Mouse (Mus musculus): ENCODE data around the gene Ccdc28b.

Ccdc28b gene

GRCm38 (mm10) chr4:129622803-129623535 is 778 bp downstream of the Ccdc28b start:
- no peak for DNase-seq (ENCODE audit: low spot score in 2 of 2)

- DNase-seq (ENCODE audit: low spot score in 2 of 2): no peak
These were observed 1.5 kb downstream of the Ccdc28b start for GRCm38 (mm10) chr4:129622120-129622802.

GRCm38 (mm10) chr4:129621283-129621841 is 2.4 kb downstream of the Ccdc28b start:
- DNase-seq (ENCODE audit: low spot score in 2 of 2): no peak

- no peak for DNase-seq (ENCODE audit: low spot score in 2 of 2)
These were observed 3.1 kb downstream of the Ccdc28b start for GRCm38 (mm10) chr4:129620419-129621282.

- DNase-seq (ENCODE audit: low spot score in 2 of 2): peak; percentile 90 to 94
These were observed 4.7 kb downstream of the Ccdc28b start, which contains the start of gene Iqcc for GRCm38 (mm10) chr4:129618786-129619691. Iqcc (minus strand) TSS chr4:129619099.

- no peak for DNase-seq (ENCODE audit: low spot score in 2 of 2)
These were observed 5.7 kb downstream of the Ccdc28b start for GRCm38 (mm10) chr4:129618031-129618430.

GRCm38 (mm10) chr4:129617121-129617641 is 6.6 kb downstream of the Ccdc28b start:
- no peak for DNase-seq (ENCODE audit: low spot score in 2 of 2)

- no peak for DNase-seq (ENCODE audit: low spot score in 2 of 2)
These were observed 7.1 kb downstream of the Ccdc28b start for GRCm38 (mm10) chr4:129616631-129617030.

- DNase-seq (ENCODE audit: low spot score in 2 of 2): no peak
These were observed 7.9 kb downstream of the Ccdc28b start for GRCm38 (mm10) chr4:129615801-129616290.

- DNase-seq (ENCODE audit: low spot score in 2 of 2): no peak
These were observed 9.7 kb downstream of the Ccdc28b start, which contains the start of gene Dcdc2b for GRCm38 (mm10) chr4:129614093-129614492. Dcdc2b (minus strand) TSS chr4:129614257.

- no peak for DNase-seq (ENCODE audit: low spot score in 2 of 2)
These were observed 13.3 kb downstream of the Ccdc28b start for GRCm38 (mm10) chr4:129610472-129610871.

GRCm38 (mm10) chr4:129610026-129610425 is 13.7 kb downstream of the Ccdc28b start:
- no peak for DNase-seq (ENCODE audit: low spot score in 2 of 2)

GRCm38 (mm10) chr4:129609139-129609631 is 14.6 kb downstream of the Ccdc28b start:
- no peak for DNase-seq (ENCODE audit: low spot score in 2 of 2)

GRCm38 (mm10) chr4:129608426-129609025 is 15.2 kb downstream of the Ccdc28b start:
- DNase-seq (ENCODE audit: low spot score in 2 of 2): peak; percentile 43 to 61

- peak; percentile 56 to 65 for DNase-seq (ENCODE audit: low spot score in 2 of 2)
These were observed 23.3 kb downstream of the Ccdc28b start, which contains the start of the genes Eif3i and Tmem234 for GRCm38 (mm10) chr4:129600233-129601158. Eif3i (minus strand) TSS chr4:129600648. Tmem234 (plus strand) TSS chr4:129600668.

GRCm38 (mm10) chr4:129588865-129589264 is 34.9 kb downstream of the Ccdc28b start:
- no peak for DNase-seq (ENCODE audit: low spot score in 2 of 2)

- no peak for DNase-seq (ENCODE audit: low spot score in 2 of 2)
These were observed 36.8 kb downstream of the Ccdc28b start for GRCm38 (mm10) chr4:129586943-129587342.

- DNase-seq (ENCODE audit: low spot score in 2 of 2): no peak
These were observed 38.0 kb downstream of the Ccdc28b start for GRCm38 (mm10) chr4:129585773-129586172.

Data from frontal cortex, postnatal 25 days (tissue).